Mouse (Mus musculus): ENCODE results near the gene Il17ra. TPM values are rescaled to one million over a fixed set of nuclear protein-coding genes. Genes with fewer than 3 reads are reported as not detected.
A peak's percentile ranks its signal among the peaks of the same experiment; 100 is the strongest.

Il17ra gene
- total RNA-seq, 2 experiments from 2014 or later = 7.4 to 9.1 TPM

DNA sequence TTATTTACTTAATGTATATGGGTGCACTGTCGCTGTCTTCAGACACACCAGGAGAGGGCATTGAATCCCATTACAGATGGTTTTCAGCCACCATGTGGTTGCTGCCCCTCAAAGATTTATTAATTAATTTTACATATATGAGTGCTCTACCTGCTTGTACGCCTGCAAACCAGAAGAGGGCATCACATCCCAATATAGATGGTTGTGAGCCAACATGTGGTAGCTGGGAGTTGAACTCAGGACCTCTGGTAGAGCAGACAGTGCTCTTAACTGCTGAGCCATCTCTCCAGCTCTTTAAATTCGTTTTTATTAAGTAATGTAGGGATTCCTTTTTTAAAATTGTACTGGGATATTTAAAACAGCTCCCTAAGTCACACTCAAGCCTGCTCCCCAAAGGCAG, 6.2 kb downstream of the Il17ra start:
- intact Hi-C loops (cut with DNase I) = no loop called here
- DNase-seq (ENCODE audit: low spot score in 2 of 2) = no peak

- DNase-seq (ENCODE audit: low spot score in 2 of 2) = no peak
- intact Hi-C loops (cut with DNase I) = no loop called here
Measured at GRCm38 (mm10) chr6:120469770-120470169, 6.7 kb downstream of the Il17ra start.

GRCm38 (mm10) chr6:120470666-120471065, 7.6 kb downstream of the Il17ra start:
- DNase-seq (ENCODE audit: low spot score in 2 of 2) = no peak
- intact Hi-C loops (cut with DNase I) = no loop called here

- intact Hi-C loops (cut with DNase I) = no loop called here
- no peak for DNase-seq (ENCODE audit: low spot score in 2 of 2)
Measured at GRCm38 (mm10) chr6:120471991-120472441, 9.0 kb downstream of the Il17ra start.

GRCm38 (mm10) chr6:120472455-120473140, 9.6 kb downstream of the Il17ra start:
- no peak for DNase-seq (ENCODE audit: low spot score in 2 of 2)
- intact Hi-C loops (cut with DNase I) = no loop called here

GRCm38 (mm10) chr6:120473427-120473826, 10.4 kb downstream of the Il17ra start:
- intact Hi-C loops (cut with DNase I) = no loop called here
- no peak for DNase-seq (ENCODE audit: low spot score in 2 of 2)

- intact Hi-C loops (cut with DNase I) = no loop called here
- no peak for DNase-seq (ENCODE audit: low spot score in 2 of 2)
Measured at GRCm38 (mm10) chr6:120475288-120475687, 12.2 kb downstream of the Il17ra start.

DNA sequence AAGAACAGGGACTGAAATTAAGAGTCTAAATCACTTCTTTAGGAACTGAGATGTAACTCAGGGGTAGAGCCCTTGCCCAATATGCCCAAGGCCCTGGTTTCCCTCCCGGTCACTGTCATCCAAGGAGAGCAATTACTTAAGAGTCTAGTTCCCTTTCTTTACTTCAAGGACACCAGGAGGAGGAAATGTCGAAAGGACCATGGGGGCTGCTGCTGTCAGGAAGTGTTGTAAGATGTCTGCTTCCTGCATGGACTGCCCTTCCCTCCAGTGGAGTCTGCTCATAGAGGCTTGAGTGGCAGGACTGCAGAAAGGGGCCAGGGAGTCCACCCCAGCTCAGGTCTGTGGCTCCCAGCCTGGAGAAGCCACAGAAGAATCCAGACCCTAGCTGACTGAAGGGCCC, 16.3 kb downstream of the Il17ra start:
- no peak for DNase-seq (ENCODE audit: low spot score in 2 of 2)
- intact Hi-C loops (cut with DNase I) = no loop called here

- DNase-seq (ENCODE audit: low spot score in 2 of 2) = peak in 1 of 2 experiments; percentile 66
- intact Hi-C loops (cut with DNase I) = no loop called here
Measured at GRCm38 (mm10) chr6:120480361-120480760, 17.3 kb downstream of the Il17ra start.

GRCm38 (mm10) chr6:120481538-120481937, 18.5 kb downstream of the Il17ra start:
- no peak for DNase-seq (ENCODE audit: low spot score in 2 of 2)
- intact Hi-C loops (cut with DNase I) = no loop called here

DNA sequence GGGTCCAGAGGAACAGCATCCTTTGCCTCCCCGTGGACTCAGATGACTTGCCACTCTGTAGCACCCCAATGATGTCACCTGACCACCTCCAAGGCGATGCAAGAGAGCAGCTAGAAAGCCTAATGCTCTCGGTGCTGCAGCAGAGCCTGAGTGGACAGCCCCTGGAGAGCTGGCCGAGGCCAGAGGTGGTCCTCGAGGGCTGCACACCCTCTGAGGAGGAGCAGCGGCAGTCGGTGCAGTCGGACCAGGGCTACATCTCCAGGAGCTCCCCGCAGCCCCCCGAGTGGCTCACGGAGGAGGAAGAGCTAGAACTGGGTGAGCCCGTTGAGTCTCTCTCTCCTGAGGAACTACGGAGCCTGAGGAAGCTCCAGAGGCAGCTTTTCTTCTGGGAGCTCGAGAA, 19.0 kb downstream of the Il17ra start:
- intact Hi-C loops (cut with DNase I) = no loop called here
- DNase-seq (ENCODE audit: low spot score in 2 of 2) = no peak

- intact Hi-C loops (cut with DNase I) = no loop called here
Measured at GRCm38 (mm10) chr6:120482756-120483155, 19.7 kb downstream of the Il17ra start.

GRCm38 (mm10) chr6:120483211-120483626, 20.2 kb downstream of the Il17ra start:
- intact Hi-C loops (cut with DNase I) = no loop called here
- peak; percentile 74 to 87 for DNase-seq (ENCODE audit: low spot score in 2 of 2)

More at GRCm38 (mm10) chr6:120482756-120483155, 19.7 kb downstream of the Il17ra start:
- DNase-seq (ENCODE audit: low spot score in 2 of 2) = no peak

- intact Hi-C loops (cut with DNase I) = no loop called here
- no peak for DNase-seq (ENCODE audit: low spot score in 2 of 2)
Measured at GRCm38 (mm10) chr6:120485038-120485437, 22.0 kb downstream of the Il17ra start.

GRCm38 (mm10) chr6:120486051-120486510, 23.0 kb downstream of the Il17ra start:
- intact Hi-C loops (cut with DNase I) = no loop called here
- no peak for DNase-seq (ENCODE audit: low spot score in 2 of 2)

GRCm38 (mm10) chr6:120488647-120489046, 25.6 kb downstream of the Il17ra start:
- intact Hi-C loops (cut with DNase I) = no loop called here
- no peak for DNase-seq (ENCODE audit: low spot score in 2 of 2)

GRCm38 (mm10) chr6:120489461-120489860, 26.4 kb downstream of the Il17ra start:
- intact Hi-C loops (cut with DNase I) = no loop called here
- no peak for DNase-seq (ENCODE audit: low spot score in 2 of 2)

DNA sequence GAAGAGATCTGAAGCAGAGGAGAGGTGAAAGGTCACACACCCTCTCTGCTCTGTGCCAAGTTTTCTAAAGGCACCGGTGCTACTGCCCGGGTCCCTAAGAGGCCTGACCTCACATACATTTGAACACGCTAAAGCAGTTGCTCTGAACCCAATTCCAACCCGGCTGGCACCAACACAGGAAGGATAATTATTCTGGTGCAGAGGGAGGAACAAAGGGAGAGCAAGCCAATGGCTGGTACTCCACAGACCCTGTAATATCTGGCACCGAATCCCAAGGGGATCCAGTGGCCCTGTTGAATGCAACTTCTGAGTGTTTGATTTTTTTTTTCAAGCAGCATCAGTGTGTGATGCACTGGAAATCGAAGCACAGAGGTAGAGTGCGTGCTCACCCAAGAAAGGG, 28.0 kb downstream of the Il17ra start:
- intact Hi-C loops (cut with DNase I) = no loop called here
- DNase-seq (ENCODE audit: low spot score in 2 of 2) = no peak

DNA sequence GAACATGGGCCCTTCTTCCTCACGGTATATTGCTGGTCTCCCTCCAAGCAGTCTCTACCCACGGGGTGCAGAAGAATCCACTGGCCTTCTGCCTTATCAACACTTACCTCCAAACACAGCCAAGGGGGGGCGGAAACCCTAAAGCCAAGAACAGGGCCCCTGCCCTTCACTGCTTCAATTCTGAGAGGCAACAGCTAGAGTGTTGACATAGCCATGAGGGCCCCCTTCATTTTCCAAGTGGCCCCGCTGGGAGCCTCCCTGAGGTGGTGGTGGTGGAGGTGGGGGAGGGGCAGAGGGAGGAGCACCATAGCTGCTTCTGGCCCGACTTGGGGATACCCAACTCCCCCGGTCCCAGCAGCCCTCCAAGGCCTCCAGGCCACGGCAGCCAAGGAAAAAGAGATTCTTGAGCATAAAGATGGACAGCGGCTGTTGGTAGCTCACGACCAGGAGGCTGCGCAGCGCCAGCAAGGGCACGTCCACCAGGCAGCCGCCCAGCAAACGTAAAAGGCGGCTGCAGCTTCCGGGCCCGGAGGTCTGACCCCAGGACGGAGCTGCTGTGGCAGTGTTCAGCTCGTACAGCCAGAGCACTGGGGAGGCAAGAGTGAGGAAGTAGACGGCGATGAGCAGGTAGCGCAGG, 28.9 kb downstream of the Il17ra start:
- DNase-seq (ENCODE audit: low spot score in 2 of 2) = no peak
- intact Hi-C loops (cut with DNase I) = no loop called here

GRCm38 (mm10) chr6:120492499-120493373, 29.7 kb downstream of the Il17ra start:
- DNase-seq (ENCODE audit: low spot score in 2 of 2) = peak in 1 of 2 experiments; percentile 39
- intact Hi-C loops (cut with DNase I) = no loop called here

All from left cerebral cortex, postnatal 14 days (tissue).